Comparison of ENCODE assay signal across 27 mouse cellular contexts in genomic region chr6:37387281-37387680, GRCm38 (mm10). TPM values are rescaled to one million over a fixed set of nuclear protein-coding genes. Genes with fewer than 3 reads are reported as not detected.
A peak's percentile ranks its signal among the peaks of the same experiment; 100 is the strongest.
DNase-seq lines count a peak whose midpoint lies in the region; ATAC-seq and TF ChIP-seq lines count a peak whose summit lies in the region.
"Had no signal": no experiment of that assay in that cellular context is flagged by ENCODE, and none has a peak within 500 bp of the region (broad histone marks: within the 10 kb centered on the region; RNA-seq: fewer than 3 reads in every experiment).

No protein-coding gene starts in this region.

- WGBS in heart, embryonic 10.5 days, result 84% methylated on average over 4 of the region's 4 CpGs
- WGBS in heart, embryonic 13.5 days, result 69% methylated on average over 4 of the region's 4 CpGs
- 87% methylated on average over 4 of the region's 4 CpGs for WGBS in heart, postnatal 0 days

- no peak for TF ChIP-seq EP300 in heart, postnatal 0 days (IDR thresholded peaks at IDR 0.05; ENCODE audit: low read depth)
- TF ChIP-seq EP300 in CH12.LX (IDR thresholded peaks at IDR 0.05; ENCODE audit: low read length), result peak; percentile 41

- ATAC-seq in heart, embryonic 13.5 days (ENCODE audit: extremely low read depth, insufficient number of reproducible peaks, low FRiP score, low TSS enrichment), result no peak
- no peak for ATAC-seq in heart, postnatal 0 days (ENCODE audit: insufficient read depth, low read depth)
- ATAC-seq: forebrain, embryonic 14.5 days; forebrain, postnatal 0 days; hindbrain, postnatal 0 days; inflammation-experienced regulatory T-cells, adult 6 months; intestine, embryonic 16.5 days; Patski had no signal

- peaks cover 10% of the 10 kb centered on the region; the same call in 1 of the 2 replicates for H3K36me3 ChIP-seq in heart, embryonic 10.5 days
- peaks cover 30% of the 10 kb centered on the region for H3K36me3 ChIP-seq in heart, embryonic 13.5 days
- H3K36me3 ChIP-seq in heart, postnatal 0 days (replicated peaks; ENCODE audit: control insufficient read depth, insufficient read depth, low read length), result no peaks in the 10 kb centered on the region
- H3K36me3 ChIP-seq in CH12.LX (replicated peaks in 1 of 2; ENCODE audit: control insufficient read depth in 1 of 2, insufficient read depth in 1 of 2, low read length in 1 of 2), result peaks cover 5 to 29% of the 10 kb centered on the region in 2 experiments
- H3K36me3 ChIP-seq: embryonic facial prominence, embryonic 12.5 days; embryonic facial prominence, embryonic 15.5 days; G1E had no signal

- intact Hi-C loops in heart, postnatal 10 days (cut with DNase I), result no loop called here
- intact Hi-C loops in heart, postnatal 14 days (cut with DNase I), result no loop called here

- DNase-seq in heart, embryonic 10.5 days (ENCODE audit: low spot score), result no peak
- DNase-seq in heart, postnatal 10 days, result no peak
- DNase-seq in heart, adult 18-20 months, result no peak
- DNase-seq in heart, postnatal 0 days (ENCODE audit: low spot score), result no peak
- no peak for DNase-seq in heart, postnatal 14 days
- DNase-seq in CH12.LX (ENCODE audit: extremely low read depth), result no peak
- DNase-seq: adrenal gland, postnatal 10 days; adrenal gland, postnatal 36 days; cerebellum, adult 18-20 months; cerebellum, adult 9-11 months; cerebellum, postnatal 25 days; forebrain, postnatal 0 days; gastrocnemius, adult 2 months; gastrocnemius, postnatal 14 days; heart, adult 11 months; heart, postnatal 36 days; kidney, adult 18-20 months had no signal

- peaks cover 83% of the 10 kb centered on the region for H3K4me1 ChIP-seq in heart, embryonic 10.5 days
- peaks cover 97% of the 10 kb centered on the region for H3K4me1 ChIP-seq in heart, embryonic 13.5 days
- peaks cover 73% of the 10 kb centered on the region for H3K4me1 ChIP-seq in heart, postnatal 0 days (ENCODE audit: control insufficient read depth, insufficient read depth)
- H3K4me1 ChIP-seq in CH12.LX (ENCODE audit: control insufficient read depth in 1 of 2, insufficient read depth in 2 of 2), result peaks cover 0 to 9% of the 10 kb centered on the region in 2 experiments; a peak in 2 of 4 replicates

- dilution Hi-C loops in CH12.LX (cut with MboI; ENCODE audit: extremely low pct_ligation_motif_present, extremely low pct_unique_long_range_greater_than_20kb, low sequenced_read_pairs), result no loop called here

- H3K4me2 ChIP-seq in heart, embryonic 13.5 days, result no peak overlapping the region
- no peak overlapping the region for H3K4me2 ChIP-seq in heart, postnatal 0 days (ENCODE audit: low read depth, low read length)
- H3K4me2 ChIP-seq in CH12.LX (ENCODE audit: insufficient read depth, low read depth, poor library complexity, severe bottlenecking), result 0 out of 2 replicates have a peak overlapping the region, but pooled peaks have one; percentile 46
- H3K4me2 ChIP-seq: embryonic facial prominence, embryonic 12.5 days; embryonic facial prominence, embryonic 15.5 days; hindbrain, embryonic 14.5 days had no signal

- no peak for TF ChIP-seq POLR2A in CH12.LX (IDR thresholded peaks at IDR 0.05; ENCODE audit: low read depth, low read length)

- TF ChIP-seq CTCF in heart, postnatal 0 days (IDR thresholded peaks at IDR 0.05; ENCODE audit: low read depth), result no peak
- TF ChIP-seq CTCF in CH12.LX (conservative IDR thresholded peaks at IDR 0.05 in 1 of 2, IDR thresholded peaks at IDR 0.05 in 1 of 2; ENCODE audit: low read depth in 2 of 2, low read length in 2 of 2), result no peak

- in situ Hi-C loops in CH12.LX (cut with MboI; ENCODE audit: low pct_ligation_motif_present, low pct_unique_long_range_greater_than_20kb, low sequenced_read_pairs), result no loop called here

- TF ChIP-seq RAD21 in CH12.LX (IDR thresholded peaks at IDR 0.05; ENCODE audit: low read depth, low read length), result no peak

- peak overlapping the region; percentile 72; the same call in 1 of the 2 replicates for H3K27ac ChIP-seq in heart, embryonic 10.5 days
- peak overlapping the region; percentile 87; the same call in 1 of the 2 replicates for H3K27ac ChIP-seq in heart, embryonic 13.5 days (replicated peaks)
- H3K27ac ChIP-seq in heart, postnatal 0 days (ENCODE audit: low read depth), result peak overlapping the region; percentile 26; the same call in 1 of the 2 replicates
- H3K27ac ChIP-seq in CH12.LX (ENCODE audit: insufficient read depth, low read depth), result peak overlapping the region; percentile 40; the same call in 1 of the 2 replicates
- H3K27ac ChIP-seq: embryonic facial prominence, embryonic 12.5 days; embryonic facial prominence, embryonic 15.5 days; gastrocnemius, adult 2 months; hindbrain, embryonic 14.5 days; hindbrain, postnatal 0 days had no signal

- H3K9ac ChIP-seq in heart, embryonic 13.5 days, result no peak overlapping the region
- H3K9ac ChIP-seq in heart, postnatal 0 days (replicated peaks; ENCODE audit: low read depth, low read length), result no peak overlapping the region
- no peak overlapping the region for H3K9ac ChIP-seq in CH12.LX (ENCODE audit: insufficient read depth, low read depth)
- H3K9ac ChIP-seq: embryonic facial prominence, embryonic 12.5 days; embryonic facial prominence, embryonic 15.5 days; forebrain, postnatal 0 days; hindbrain, embryonic 14.5 days had no signal

- no peaks in the 10 kb centered on the region for H3K27me3 ChIP-seq in heart, embryonic 10.5 days (ENCODE audit: insufficient read depth, poor library complexity, severe bottlenecking)
- H3K27me3 ChIP-seq in heart, embryonic 13.5 days (replicated peaks), result no peaks in the 10 kb centered on the region
- H3K27me3 ChIP-seq in heart, postnatal 0 days (ENCODE audit: control insufficient read depth, insufficient read depth, low read length), result no peaks in the 10 kb centered on the region
- H3K27me3 ChIP-seq in CH12.LX (replicated peaks), result no peaks in the 10 kb centered on the region
- H3K27me3 ChIP-seq: embryonic facial prominence, embryonic 12.5 days; embryonic facial prominence, embryonic 15.5 days; Patski had no signal

- peaks cover 12% of the 10 kb centered on the region for H3K79me2 ChIP-seq in CH12.LX (replicated peaks; ENCODE audit: control insufficient read depth, extremely low read depth, insufficient read depth, poor library complexity, severe bottlenecking)

- no peaks in the 10 kb centered on the region for H3K9me3 ChIP-seq in heart, embryonic 10.5 days
- no peaks in the 10 kb centered on the region for H3K9me3 ChIP-seq in heart, embryonic 13.5 days
- no peaks in the 10 kb centered on the region for H3K9me3 ChIP-seq in heart, postnatal 0 days (replicated peaks; ENCODE audit: control insufficient read depth, low read length)
- no peaks in the 10 kb centered on the region for H3K9me3 ChIP-seq in CH12.LX (replicated peaks; ENCODE audit: low read length)
- H3K9me3 ChIP-seq: embryonic facial prominence, embryonic 12.5 days; embryonic facial prominence, embryonic 15.5 days; G1E had no signal

- no peak overlapping the region for H3K4me3 ChIP-seq in heart, embryonic 10.5 days
- no peak overlapping the region for H3K4me3 ChIP-seq in heart, embryonic 13.5 days
- no peak overlapping the region for H3K4me3 ChIP-seq in heart, postnatal 0 days (ENCODE audit: low read depth, low read length)
- no peak overlapping the region for H3K4me3 ChIP-seq in CH12.LX (replicated peaks in 1 of 3; ENCODE audit: low read depth in 2 of 3, low read length in 2 of 3, poor library complexity in 1 of 3)
- H3K4me3 ChIP-seq: embryonic facial prominence, embryonic 12.5 days; embryonic facial prominence, embryonic 15.5 days; gastrocnemius, adult 2 months had no signal

TF ChIP-seq in CH12.LX, 34 proteins besides CTCF, POLR2A, EP300 and RAD21:
- TF ChIP-seq HCFC1 (IDR thresholded peaks at IDR 0.05; ENCODE audit: low read depth, low read length), result no peak
- TF ChIP-seq ELF1 (IDR thresholded peaks at IDR 0.05; ENCODE audit: low read depth, low read length), result no peak
- no peak for TF ChIP-seq MXI1 (IDR thresholded peaks at IDR 0.05; ENCODE audit: low read depth, low read length)
- no peak for TF ChIP-seq E2F4 (IDR thresholded peaks at IDR 0.05; ENCODE audit: insufficient replicate concordance, low read depth, low read length)
- TF ChIP-seq JUN (IDR thresholded peaks at IDR 0.05; ENCODE audit: insufficient read depth, low read depth, low read length), result 0 out of 2 replicates have a peak, but pooled peaks have one; percentile 30
- TF ChIP-seq KAT2A (IDR thresholded peaks at IDR 0.05; ENCODE audit: insufficient replicate concordance, low read length), result no peak
- TF ChIP-seq IRF4 (IDR thresholded peaks at IDR 0.05; ENCODE audit: low read depth, low read length), result peak; percentile 79
- no peak for TF ChIP-seq NELFE (IDR thresholded peaks at IDR 0.05; ENCODE audit: low read depth, low read length)
- no peak for TF ChIP-seq ZNF384 (IDR thresholded peaks at IDR 0.05; ENCODE audit: low read depth, low read length)
- no peak; the same call in 1 of the 2 replicates for TF ChIP-seq TCF12 (IDR thresholded peaks at IDR 0.05; ENCODE audit: low read depth, low read length)
- TF ChIP-seq MAX (IDR thresholded peaks at IDR 0.05; ENCODE audit: low read length), result no peak
- TF ChIP-seq CHD1 (IDR thresholded peaks at IDR 0.05; ENCODE audit: low read depth, low read length), result no peak
- TF ChIP-seq JUND (conservative IDR thresholded peaks at IDR 0.05; ENCODE audit: low read depth, low read length), result peak; percentile 79
- TF ChIP-seq ZMIZ1 (IDR thresholded peaks at IDR 0.05; ENCODE audit: low read depth, low read length), result no peak

RNA-seq across cellular contexts. Expression of gene Creb3l2, which starts 54.7 kb away (rescaled TPM):
- 33.5 and 36.3 TPM in 2 replicates for polyA plus RNA-seq in heart, embryonic 10.5 days (2016; fragmentation: Nextera tagmentation; extraction: Ambion mirVana)
- total RNA-seq in heart, postnatal 10 days (2021), result 10 to 100 TPM; 40.0 to 42.0 TPM
- polyA plus RNA-seq in heart, embryonic 13.5 days (2015; fragmentation: Nextera tagmentation; extraction: Ambion mirVana), result 29.9 and 30.1 TPM in 2 replicates
- 10 to 100 TPM; 23.2 to 24.1 TPM for total RNA-seq in heart, adult 18-20 months (2021)
- 32.4 and 39.7 TPM in 2 replicates for total RNA-seq in heart, postnatal 0 days (2014; rRNA removed; ENCODE audit: low replicate concordance)
- polyA plus RNA-seq in heart, postnatal 0 days (2015; fragmentation: Nextera tagmentation; extraction: Ambion mirVana), result 16.3 TPM in 2 replicates
- 10 to 100 TPM; 27.4 to 29.5 TPM for total RNA-seq in heart, postnatal 14 days (2021)
- 7.0 and 8.7 TPM in 2 replicates for total RNA-seq in CH12.LX (2012; rRNA removed)
- 1.3 and 1.5 TPM in 2 replicates for total RNA-seq in CH12.LX (2014; rRNA removed)
- polyA plus RNA-seq in CH12.LX (2012; ENCODE audit: insufficient read length, low read depth), result 6.6 and 8.5 TPM in 2 replicates
- polyA plus RNA-seq: G1E had no signal

Comparison
In these comparisons a context has a peak if more than half of its experiments do, and no peak if none do; other contexts are left out.
1. H3K27ac ChIP-seq: peak in every context shown above with its lines; median percentile 87 in heart, embryonic 13.5 days; 72 in heart, embryonic 10.5 days; 40 in CH12.LX; 26 in heart, postnatal 0 days.